ENCODE assay signal across 19 mouse cellular contexts in the genomic region with DNA sequence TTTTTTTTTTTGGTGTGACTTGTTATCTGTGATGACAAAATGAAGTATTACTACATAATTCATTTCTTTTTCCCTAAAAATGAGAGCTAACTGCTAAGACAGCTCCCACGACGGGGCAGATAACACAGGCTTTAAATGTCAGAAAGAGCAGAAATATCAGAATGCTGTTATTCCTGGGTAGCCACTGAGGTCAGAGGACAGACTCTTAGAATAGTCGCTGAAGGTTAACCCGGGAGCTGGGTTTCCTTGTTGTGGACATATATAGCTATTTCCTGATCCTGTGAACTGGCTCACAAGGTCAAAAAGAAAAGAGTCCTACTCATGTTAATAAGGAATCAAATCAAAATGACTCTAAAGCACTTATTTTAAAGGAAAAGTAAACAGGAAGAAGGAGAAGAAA.
"Had no signal": no experiment of that assay in that cellular context is flagged by ENCODE, and none has a peak within 500 bp of the region (broad histone marks: within the 10 kb centered on the region; RNA-seq: fewer than 3 reads in every experiment).

No protein-coding gene starts in this region.

- ATAC-seq: inflammation-experienced regulatory T-cells, adult 6 months; intestine, embryonic 16.5 days; midbrain, embryonic 13.5 days; midbrain, embryonic 16.5 days had no signal

- H3K27ac ChIP-seq: layer of hippocampus, adult 2 months; limb, embryonic 10.5 days; limb, embryonic 13.5 days; liver, embryonic 13.5 days; midbrain, embryonic 10.5 days; midbrain, embryonic 13.5 days; neural tube, embryonic 13.5 days; stomach, embryonic 15.5 days had no signal

- H3K9ac ChIP-seq: limb, embryonic 13.5 days; liver, embryonic 13.5 days; lung, embryonic 14.5 days; midbrain, embryonic 13.5 days; neural tube, embryonic 13.5 days; stomach, embryonic 15.5 days had no signal

- H3K4me3 ChIP-seq: layer of hippocampus, adult 2 months; limb, embryonic 10.5 days; limb, embryonic 13.5 days; liver, embryonic 13.5 days; megakaryocyte, embryonic 14.5 days; midbrain, embryonic 10.5 days; midbrain, embryonic 13.5 days; myocyte; neural tube, embryonic 13.5 days; stomach, embryonic 15.5 days had no signal

- H3K4me1 ChIP-seq: limb, embryonic 10.5 days; limb, embryonic 13.5 days; midbrain, embryonic 10.5 days; midbrain, embryonic 13.5 days; neural tube, embryonic 13.5 days; stomach, embryonic 15.5 days had no signal

- H3K9me3 ChIP-seq: limb, embryonic 10.5 days; limb, embryonic 13.5 days; liver, embryonic 13.5 days; megakaryocyte, embryonic 14.5 days; midbrain, embryonic 10.5 days; midbrain, embryonic 13.5 days; neural tube, embryonic 13.5 days; stomach, embryonic 15.5 days had no signal

- H3K27me3 ChIP-seq: limb, embryonic 13.5 days; liver, embryonic 13.5 days; megakaryocyte, embryonic 14.5 days; midbrain, embryonic 13.5 days; neural tube, embryonic 13.5 days; stomach, embryonic 15.5 days had no signal

- H3K36me3 ChIP-seq: limb, embryonic 10.5 days; limb, embryonic 13.5 days; liver, embryonic 13.5 days; midbrain, embryonic 10.5 days; midbrain, embryonic 13.5 days; neural tube, embryonic 13.5 days; stomach, embryonic 15.5 days had no signal

- H3K4me2 ChIP-seq: limb, embryonic 13.5 days; liver, embryonic 13.5 days; lung, embryonic 14.5 days; midbrain, embryonic 13.5 days; neural tube, embryonic 13.5 days; stomach, embryonic 15.5 days had no signal

- DNase-seq: liver; liver, embryonic 13.5 days; retina, postnatal 1 day; right cerebral cortex, postnatal 25 days; spleen, adult 18-20 months; thymus, postnatal 25 days had no signal
